Mouse (Mus musculus): Measurements from ENCODE around the gene Gck.
A peak's percentile ranks its signal among the peaks of the same experiment; 100 is the strongest.
"Not testable (repeated sequence)": the region's sequence is repeated elsewhere in the genome, so short reads cannot be mapped to it uniquely, and the experiment has no call there.

Gene Gck

GRCm38 (mm10) chr11:5907096-5907495 is 42.8 kb downstream of the Gck start:
- DNase-seq = no peak

GRCm38 (mm10) chr11:5905778-5906518 is 43.9 kb downstream of the Gck start:
- peak; percentile 18 to 45 for DNase-seq

GRCm38 (mm10) chr11:5904871-5905270 is 45.0 kb downstream of the Gck start:
- DNase-seq = no peak

GRCm38 (mm10) chr11:5904357-5904756 is 45.5 kb downstream of the Gck start:
- DNase-seq = no peak

- no peak for DNase-seq
Measured at GRCm38 (mm10) chr11:5903844-5904243, 46.0 kb downstream of the Gck start.

GRCm38 (mm10) chr11:5902390-5902789 is 47.5 kb downstream of the Gck start:
- no peak for DNase-seq

GRCm38 (mm10) chr11:5901950-5902349 is 47.9 kb downstream of the Gck start:
- DNase-seq = peak; percentile 77 to 85

GRCm38 (mm10) chr11:5901320-5901719 is 48.6 kb downstream of the Gck start:
- no peak for DNase-seq

GRCm38 (mm10) chr11:5899286-5899685 is 50.6 kb downstream of the Gck start:
- DNase-seq = no peak

GRCm38 (mm10) chr11:5898531-5898930 is 51.4 kb downstream of the Gck start, which contains the start of gene Myl7:
Gene Myl7 (minus strand): TSS chr11:5898782.
- DNase-seq = no peak

GRCm38 (mm10) chr11:5897839-5898238 is 52.0 kb downstream of the Gck start:
- no peak for DNase-seq

GRCm38 (mm10) chr11:5897230-5897629 is 52.7 kb downstream of the Gck start:
- DNase-seq = no peak

- no peak for DNase-seq
Measured at GRCm38 (mm10) chr11:5893807-5894206, 56.1 kb downstream of the Gck start.

- DNase-seq = no peak
Measured at GRCm38 (mm10) chr11:5892810-5893368, 57.0 kb downstream of the Gck start.

GRCm38 (mm10) chr11:5892151-5892591 is 57.7 kb downstream of the Gck start:
- peak; percentile 72 to 80 for DNase-seq

GRCm38 (mm10) chr11:5888563-5888962 is 61.3 kb downstream of the Gck start:
- not testable (repeated sequence) for DNase-seq

- no peak for DNase-seq
Measured at GRCm38 (mm10) chr11:5887250-5887649, 62.6 kb downstream of the Gck start.

GRCm38 (mm10) chr11:5886187-5886586 is 63.7 kb downstream of the Gck start:
- DNase-seq = peak; percentile 81 to 86

GRCm38 (mm10) chr11:5882518-5882917 is 67.4 kb downstream of the Gck start:
- no peak for DNase-seq

- DNase-seq = peak; percentile 88 to 90
Measured at GRCm38 (mm10) chr11:5879905-5880304, 70.0 kb downstream of the Gck start.

- no peak for DNase-seq
Measured at GRCm38 (mm10) chr11:5878661-5879060, 71.2 kb downstream of the Gck start.

- peak; percentile 98 to 99 for DNase-seq
Measured at GRCm38 (mm10) chr11:5877921-5878526, 71.9 kb downstream of the Gck start, which contains the start of gene Pold2. Gene Pold2 (minus strand): TSS chr11:5878292.

- no peak for DNase-seq
Measured at GRCm38 (mm10) chr11:5877421-5877820, 72.5 kb downstream of the Gck start.

GRCm38 (mm10) chr11:5873192-5873591 is 76.7 kb downstream of the Gck start:
- DNase-seq = no peak
